Mouse (Mus musculus) megakaryocyte, embryonic 14.5 days (primary cell): ENCODE results near the gene Ttc24.

ENCODE experiments used
- FLI1 ChIP-seq: IDR thresholded peaks from 2 replicates; pipeline ENCODE4 v1.6.1; 2012; ENCODE audit warnings: low read length, inconsistent platforms, mixed read lengths
- GATA1 ChIP-seq: IDR thresholded peaks from 3 replicates; pipeline ENCODE4 v1.6.1; 2012; ENCODE audit warnings: mixed read lengths, low read length, inconsistent platforms, borderline replicate concordance

DNA sequence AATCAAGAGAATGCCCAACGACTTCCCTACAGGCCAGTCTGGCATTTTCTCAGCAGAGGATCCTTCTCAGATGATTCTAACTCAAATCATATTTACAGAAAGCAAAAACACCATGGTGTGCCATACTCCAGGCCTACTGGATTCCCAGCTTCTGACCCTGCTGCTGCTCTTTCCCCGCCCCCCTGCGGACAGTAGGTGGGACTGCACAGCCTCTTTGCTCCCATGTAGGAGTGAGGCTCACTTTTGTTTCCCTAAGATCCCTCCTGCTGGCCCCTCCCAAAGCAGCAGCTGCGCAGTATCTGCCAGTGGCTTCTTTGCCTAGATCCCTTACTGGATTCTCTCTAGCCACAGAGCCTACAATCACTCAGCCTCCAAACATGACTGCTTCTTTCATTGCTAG is 28.0 kb upstream of the Ttc24 start:
- TF ChIP-seq GATA1 (no peak), FLI1 (no peak)
